Mouse (Mus musculus) bone marrow, adult 2 months (tissue): ENCODE measurements around the gene Agk.

Source experiments
- CTCF ChIP-seq: fragments of 200-500 bp; IDR thresholded peaks from 2 replicates; pipeline ENCODE4 v1.5.1; 2011; ENCODE audit warnings: low read length, control low read depth; ENCODE audit not compliant: control insufficient read depth, insufficient read depth
- POLR2A ChIP-seq: fragments of 200-500 bp; IDR thresholded peaks from 2 replicates; pipeline ENCODE4 v1.6.1; 2011; ENCODE audit warnings: low read depth, mild to moderate bottlenecking, control low read depth, low read length, borderline replicate concordance; ENCODE audit not compliant: control insufficient read depth

- TF ChIP-seq CTCF (no peak), POLR2A (no peak)
These were observed 116.3 kb downstream of the Agk start for GRCm38 (mm10) chr6:40441276-40441675.
